Mouse (Mus musculus) kidney, adult 11 months (tissue): ENCODE measurements at regions not wholly inside any gene's neighbourhood (a gene's known extent, or its start where the extent isn't known, plus 50 kb on each side); places are given as distances from the start of the nearest gene placed in this dataset.

Experiments
- DNase-seq: peaks from one replicate; pipeline ENCODE4 v3.0.0; 2022

DNA sequence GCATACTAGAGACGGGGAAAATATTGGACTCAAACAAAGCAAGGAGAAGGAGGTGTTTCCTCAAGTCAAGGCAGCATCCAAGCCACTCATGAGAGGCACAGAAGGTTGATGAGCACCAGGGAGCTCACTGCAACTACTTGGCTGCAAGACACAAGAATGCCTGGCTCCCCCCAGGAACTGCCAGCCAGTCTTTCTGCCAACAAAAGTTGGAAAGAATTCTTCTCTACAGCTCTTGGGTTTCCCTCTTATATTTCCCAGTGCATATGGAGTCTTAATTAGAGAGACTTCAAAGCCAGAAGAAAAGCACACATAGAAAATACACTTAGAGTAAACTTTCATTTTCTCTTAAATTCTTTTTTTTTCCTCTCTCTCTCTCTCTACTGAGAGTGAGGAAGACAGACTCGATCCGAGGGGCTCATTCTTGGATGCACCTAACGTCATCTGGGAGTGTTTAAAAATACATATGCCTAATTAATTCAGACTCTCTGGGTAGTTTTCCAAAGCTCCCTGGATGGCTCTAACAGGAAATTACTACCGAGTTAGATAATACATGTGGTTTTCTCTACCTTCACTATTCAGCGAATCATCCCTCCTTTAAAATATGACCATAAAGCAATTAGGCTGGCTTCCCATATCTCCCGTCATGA, 222.7 kb downstream of the Fam84b start:
- no peak for DNase-seq

DNA sequence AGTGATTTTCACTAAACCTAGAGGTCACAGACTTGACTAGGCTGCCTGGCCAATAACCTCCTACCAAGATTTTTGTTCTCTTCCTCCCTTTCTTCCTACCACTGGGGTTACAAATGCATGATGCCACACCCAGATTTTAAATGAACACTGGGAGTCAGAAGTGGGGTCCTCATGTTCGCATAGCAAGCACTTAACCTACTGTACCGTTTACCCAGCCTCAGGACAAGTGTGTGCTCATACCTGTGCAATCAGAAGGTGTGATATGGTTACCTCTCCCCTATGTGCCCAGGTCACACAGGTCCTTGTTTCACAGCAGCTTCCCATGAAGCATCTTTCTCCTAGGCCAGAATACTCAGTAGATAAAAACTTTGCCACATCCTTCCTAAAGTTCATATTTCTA, 234.8 kb downstream of the Fam84b start:
- DNase-seq, result no peak

DNA sequence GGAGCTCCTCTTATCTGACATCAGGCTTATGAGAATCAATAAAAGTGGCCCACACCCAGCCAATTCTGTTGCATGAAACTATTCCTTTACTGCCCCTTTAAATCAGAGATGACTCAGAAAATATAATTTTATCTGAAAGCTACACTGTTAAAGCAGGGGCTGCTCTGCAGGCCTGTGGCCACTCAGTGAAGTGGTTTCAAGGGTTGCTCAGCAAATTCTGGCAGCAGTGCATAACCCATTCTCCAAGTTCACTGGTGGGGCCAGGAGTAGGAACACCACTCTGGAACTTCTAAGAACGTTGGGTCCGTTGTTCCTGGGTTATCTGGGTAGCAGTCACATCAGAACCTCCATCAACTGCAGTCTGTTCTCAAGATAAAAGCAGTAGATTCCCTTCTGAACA, 236.2 kb downstream of the Fam84b start:
- DNase-seq, result no peak

DNA sequence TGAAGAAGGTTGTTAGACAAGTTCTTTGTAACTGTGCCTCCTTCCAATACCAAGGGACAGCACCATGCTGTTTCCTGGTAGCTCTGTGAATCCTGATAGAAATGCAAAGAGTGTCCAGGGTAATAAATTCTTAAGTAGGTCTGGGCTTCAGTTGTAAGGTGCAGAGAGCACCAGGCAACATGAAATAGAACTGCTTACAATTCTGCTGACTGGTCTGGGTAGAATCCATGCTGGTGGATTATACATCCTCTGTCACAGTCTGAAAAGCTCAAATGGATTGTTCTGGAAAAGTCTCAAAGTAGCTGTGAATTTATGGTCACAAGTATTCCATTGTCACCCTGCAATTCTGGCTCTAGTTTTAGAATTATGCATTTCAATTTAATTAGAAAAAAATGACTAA, 251.7 kb downstream of the Fam84b start:
- DNase-seq, result no peak

DNA sequence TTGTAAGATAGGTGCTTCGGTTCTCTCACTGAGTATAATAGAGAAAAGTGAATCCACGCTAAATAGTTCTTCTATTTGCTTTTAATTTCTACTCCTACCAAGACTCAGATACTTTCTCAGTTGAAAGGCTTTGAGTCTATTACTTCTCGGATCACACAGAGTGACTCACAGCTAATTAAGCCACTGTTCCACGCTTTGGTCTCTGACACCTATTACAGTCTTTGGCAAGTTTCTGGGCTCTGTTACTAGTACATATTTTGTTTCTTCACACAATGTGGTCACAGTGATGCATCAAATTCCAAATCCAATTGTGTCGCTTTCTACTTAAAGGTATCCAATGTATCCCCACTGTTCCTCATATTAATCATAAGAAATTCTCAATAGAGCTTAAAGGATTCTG, 276.5 kb downstream of the Fam84b start:
- DNase-seq, result no peak

DNA sequence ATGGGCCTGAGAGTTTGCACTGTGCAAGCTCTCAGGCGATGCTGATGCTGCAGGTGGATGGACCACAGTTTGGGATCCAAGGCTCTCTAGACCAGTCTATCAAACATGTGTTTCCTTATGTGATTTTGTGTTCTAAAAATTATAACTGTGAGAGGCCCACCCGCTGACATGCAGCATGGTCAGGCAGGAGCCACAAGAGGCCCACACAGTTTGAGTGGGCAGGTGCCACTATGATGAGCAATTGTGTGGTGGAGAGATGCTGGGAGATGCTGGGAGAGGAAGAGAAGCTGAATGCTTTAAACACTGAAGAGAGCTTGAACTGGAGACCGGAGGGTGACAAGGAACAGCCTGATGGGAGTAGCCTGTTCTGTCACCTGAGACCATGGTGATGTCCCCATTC, 287.3 kb downstream of the Fam84b start:
- no peak for DNase-seq

DNA sequence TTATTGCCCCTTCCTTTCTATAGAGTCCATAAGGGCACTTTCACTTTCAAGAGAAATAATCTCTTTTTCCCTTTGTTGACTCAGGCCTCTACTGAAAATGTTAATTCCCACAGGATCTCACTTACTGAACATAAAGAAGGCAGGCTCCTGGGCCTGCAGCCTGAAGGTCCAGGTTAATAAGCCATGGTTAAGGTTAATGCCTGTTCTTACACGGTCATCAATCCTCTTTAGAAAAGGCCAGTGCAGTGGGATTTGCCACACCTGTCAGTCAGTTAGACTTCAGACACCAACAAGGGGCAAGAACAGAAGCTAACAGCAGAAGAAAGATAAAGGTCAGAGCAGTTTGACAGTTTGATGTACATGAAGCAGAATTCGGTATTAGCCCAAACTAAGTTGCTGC, 288.6 kb downstream of the Fam84b start:
- DNase-seq, result no peak

DNA sequence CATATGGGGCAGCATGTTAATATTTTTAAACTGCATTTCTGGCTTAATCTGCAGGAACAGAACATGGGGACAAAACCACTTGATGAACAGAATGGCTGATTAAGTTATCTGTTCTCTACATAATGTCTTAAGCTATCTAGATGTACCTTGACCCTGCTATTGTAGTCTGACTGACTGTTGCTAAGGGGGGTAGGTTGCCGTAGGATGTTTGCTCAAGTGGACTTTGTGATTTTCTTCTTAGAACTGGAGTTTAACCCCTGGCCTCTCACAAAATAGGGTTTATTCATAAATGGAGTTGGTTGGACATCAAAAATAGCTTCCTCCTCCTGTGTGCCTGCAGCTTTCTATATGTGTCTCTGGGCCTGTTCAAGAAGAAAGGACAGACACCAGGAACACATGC, 292.9 kb downstream of the Fam84b start:
- peak; percentile 21 for DNase-seq

DNA sequence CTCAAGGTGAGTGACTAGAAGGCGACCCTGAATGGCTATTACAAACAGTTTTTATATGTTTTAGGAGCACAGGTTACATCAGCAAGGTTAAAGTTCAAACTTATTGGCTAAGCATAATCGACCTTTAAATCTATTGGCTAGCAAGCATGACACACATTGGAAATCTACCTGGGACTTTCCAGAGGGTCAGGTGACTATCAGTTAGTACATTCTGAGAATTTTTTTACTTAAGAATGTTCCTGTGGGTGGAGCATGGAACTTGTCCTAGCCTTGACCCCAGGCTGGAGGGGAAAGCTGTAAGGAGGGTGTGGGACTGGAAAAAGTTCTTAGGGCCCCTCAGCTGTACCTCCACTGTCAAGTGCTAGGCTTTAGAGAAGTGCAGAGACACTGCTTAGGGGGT, 297.9 kb downstream of the Fam84b start:
- DNase-seq, result no peak

DNA sequence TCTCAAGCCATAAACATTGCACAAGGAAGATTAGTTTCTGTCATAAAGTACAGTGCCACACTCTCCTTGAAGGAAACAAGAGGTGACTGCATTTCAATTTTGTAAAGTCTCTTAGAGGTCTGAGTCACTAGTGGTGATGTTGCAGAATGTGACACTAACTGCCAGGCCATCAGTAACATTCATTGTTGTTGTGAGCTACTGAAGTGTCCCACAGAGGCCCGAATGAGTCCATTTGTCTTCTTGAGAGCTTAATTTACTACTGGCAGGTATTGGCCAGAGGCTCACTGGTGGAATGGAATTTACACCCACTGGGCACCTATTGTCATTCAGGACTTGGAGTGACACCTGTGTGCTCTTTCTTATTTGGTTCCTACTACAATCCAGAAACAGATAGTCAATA, 299.0 kb downstream of the Fam84b start:
- no peak for DNase-seq

DNA sequence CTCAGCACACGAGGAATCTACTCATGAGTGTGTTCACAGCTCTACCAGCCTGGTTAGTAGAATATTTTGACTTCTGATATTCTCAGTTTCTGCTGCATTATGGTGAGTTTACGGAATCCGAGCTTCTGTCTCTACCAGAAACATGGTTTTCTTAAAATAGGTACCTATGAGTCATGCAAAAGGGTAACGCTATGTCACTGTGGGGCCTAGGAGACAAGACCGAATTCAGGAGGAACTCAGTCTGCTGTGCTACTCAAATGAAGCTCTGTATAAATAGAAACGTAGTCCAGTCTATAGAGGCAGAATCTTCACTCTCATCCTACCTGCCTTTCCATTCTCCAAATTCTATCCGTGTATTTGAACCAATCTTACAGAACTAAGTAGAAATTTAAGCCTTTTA, 305.5 kb downstream of the Fam84b start:
- DNase-seq, result no peak

DNA sequence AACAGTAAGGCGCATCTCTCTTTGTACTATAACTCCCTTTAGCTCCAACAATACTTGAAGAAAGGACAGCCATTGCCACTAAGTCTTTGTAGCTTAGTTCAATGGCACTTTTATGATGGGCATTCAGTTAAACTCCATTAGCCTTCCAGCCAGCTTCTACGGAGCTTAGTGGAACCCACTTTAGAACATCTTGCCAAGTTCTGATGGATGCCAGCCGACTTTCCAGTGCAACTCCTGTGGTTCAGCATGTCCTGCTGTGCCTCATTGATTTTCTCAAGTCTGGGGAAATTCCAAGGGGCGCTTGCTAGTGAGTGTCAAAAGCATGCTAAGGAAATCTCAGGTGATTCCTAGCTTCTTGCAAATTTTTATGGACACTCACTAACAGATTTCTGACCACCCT, 316.4 kb downstream of the Fam84b start:
- no peak for DNase-seq

DNA sequence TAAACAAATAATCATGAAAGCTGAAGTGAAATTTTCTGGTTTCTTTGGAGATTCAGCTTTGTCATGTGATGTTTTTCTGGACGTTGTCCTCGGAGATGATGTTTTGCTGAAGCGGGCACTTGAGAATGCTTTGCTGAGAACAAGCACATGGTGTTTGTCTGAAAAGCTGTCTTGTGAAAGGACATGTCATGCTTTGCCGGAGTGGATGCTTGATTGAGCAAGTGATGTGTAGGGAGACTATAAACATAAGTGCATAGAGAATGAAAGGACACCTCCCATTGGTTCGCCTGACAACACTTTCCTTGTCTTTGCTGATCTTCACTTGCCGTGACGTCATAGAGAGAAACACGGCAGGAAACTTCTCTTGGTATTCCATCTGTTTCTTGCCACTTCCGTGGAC, 318.9 kb downstream of the Fam84b start:
- DNase-seq, result no peak

DNA sequence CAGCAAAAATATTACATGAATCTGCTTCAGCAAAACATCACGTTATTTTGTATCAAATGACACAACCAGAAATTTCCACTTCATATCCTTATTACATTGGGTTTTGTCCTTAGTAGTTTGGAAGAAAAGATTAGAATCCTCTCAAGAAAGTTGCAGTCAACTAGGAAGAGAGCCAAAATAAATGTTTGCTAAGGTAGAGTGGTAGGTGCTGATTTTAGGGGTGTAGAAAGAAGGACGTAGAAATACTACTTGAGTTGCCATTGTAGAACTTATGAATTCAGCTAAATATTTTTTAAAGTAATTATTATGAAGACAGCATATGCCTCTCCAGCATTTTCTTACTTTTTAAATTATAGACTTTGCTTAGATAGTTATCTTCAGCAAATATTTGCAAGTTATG, 336.8 kb downstream of the Fam84b start:
- DNase-seq, result no peak

DNA sequence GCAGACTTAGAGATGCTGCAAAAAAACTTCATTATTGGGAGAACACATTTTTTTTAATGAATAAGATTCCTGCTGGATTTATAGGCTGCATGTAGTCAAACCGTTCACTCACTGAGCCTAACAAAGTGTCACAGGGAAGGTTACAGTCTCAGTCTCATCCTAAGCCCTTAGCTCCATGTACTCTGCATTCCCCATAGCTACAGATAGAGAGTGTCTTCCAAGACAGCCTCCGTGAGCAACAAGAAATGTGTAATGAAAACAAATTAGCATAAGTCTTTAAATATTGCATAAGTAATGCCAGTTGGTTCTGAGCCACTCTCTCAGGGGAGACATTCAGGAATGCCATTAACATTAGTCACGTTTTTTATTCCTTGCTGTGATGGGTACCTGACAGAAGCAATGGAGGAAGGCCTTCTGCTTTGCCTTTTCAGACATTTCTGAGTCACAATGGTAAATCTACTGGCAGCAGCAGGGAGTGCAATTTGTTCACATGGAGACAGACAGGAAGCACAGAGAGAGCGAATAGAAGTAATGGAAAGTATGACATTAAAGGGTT, 376.7 kb downstream of the Fam84b start:
- no peak for DNase-seq

DNA sequence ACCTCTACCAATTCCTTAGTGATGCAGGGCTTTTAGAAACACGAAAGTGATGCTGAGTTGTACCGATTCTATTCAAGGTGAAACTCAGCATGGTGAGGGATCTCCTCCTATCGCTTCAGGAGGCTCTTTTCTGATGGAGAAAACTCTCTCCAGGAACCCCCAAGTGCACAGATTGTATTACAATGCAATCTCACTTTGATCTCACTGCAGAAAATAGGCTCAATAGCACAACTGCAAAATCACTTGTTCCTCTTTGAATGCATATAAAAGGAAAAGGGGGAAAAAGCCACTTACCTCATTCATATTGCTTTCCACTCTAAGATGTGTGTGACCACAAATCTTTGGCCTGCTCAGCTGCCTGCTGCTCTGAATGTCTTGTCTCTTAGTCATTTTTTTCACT, 378.5 kb downstream of the Fam84b start:
- no peak for DNase-seq

DNA sequence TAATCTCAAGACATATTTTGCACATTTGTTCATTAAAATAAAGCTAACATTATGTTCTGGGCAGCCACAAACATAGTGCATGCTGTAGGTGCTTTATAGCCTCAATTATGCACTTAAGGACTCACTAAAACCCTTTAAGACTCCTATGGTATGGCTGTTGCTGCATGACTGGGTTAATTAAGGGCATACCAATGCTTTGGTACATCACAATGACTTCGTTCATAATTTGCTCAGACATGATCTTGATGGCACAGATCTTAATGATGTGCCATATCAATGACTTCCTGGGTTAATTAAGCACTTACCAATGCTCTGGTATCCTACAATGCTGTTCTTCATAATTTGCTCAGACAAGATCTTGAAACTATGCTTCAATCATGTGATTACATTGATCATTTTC, 415.5 kb upstream of the 4933412E24Rik start:
- DNase-seq, result no peak

DNA sequence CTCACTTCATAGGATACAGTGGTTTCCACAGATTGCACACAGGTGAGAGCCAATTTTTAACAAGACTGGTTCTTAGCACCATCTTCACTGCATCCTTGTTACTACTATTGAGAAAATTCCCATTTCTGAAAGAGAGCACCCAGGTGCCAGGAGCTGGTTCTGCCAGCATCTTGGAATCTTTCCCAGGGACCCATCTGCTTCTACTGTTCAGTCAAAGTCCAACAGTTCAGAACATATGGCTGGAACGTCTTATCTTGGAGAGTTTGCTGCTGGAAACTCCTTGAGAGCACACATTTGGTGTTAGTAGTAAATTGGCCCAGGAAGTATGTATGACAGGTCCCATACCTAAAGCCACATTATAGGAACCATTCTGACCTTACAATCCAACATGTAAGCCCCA, 402.7 kb upstream of the 4933412E24Rik start:
- no peak for DNase-seq

DNA sequence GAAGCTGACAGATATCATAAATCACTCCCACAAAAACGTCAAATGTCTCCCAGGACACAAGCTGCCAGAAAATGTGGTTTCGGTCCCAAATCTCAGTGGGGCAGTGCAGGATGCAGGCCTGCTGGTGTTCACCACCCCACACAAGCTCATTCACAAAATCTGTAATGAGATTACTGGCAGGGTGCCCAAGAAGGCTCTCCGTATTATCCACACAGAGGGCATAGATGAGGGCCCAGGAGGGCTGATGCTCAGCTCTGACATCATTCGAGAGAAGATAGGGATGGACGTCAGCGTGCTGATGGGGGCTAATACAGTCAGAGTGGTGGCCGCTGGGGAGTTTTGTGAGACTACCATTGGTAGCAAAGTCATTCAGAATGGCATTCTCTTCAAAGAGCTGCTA, 375.9 kb upstream of the 4933412E24Rik start:
- no peak for DNase-seq

DNA sequence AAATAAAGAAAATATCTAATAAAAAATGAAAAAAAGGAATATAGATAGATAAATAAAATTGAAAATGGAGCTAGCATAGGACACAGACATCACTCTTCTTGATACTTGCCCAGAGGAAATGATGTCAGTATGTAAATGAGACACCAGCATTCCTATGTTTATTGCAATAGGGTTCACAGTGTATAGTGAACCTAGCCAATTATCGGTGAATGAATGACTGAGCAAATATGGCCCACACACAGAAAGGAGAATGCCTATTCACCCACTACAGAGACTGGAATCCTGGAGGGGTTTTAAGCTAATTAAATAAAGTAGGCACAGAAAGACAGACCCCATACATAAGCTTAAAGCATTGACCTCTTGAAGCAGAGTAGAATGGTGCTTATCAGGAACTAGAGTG, 373.9 kb upstream of the 4933412E24Rik start:
- DNase-seq, result no peak

DNA sequence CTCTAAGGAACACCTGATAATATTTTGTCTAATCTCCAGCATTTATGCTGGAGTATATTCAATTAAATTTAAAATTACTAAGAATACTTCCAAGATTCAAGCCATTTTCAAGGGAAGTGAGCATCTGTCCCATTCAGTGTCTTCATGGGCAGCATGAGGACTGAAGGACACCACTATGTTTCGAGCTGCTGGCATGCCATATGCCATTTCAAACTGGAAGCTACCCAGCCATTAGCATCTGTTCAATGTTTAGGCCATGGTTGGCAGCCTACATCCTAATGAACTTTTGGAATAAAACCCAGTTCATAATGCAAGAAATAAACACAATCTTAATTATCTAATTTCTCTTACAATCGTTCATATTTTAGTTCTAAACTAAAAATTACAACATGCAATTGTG, 371.5 kb upstream of the 4933412E24Rik start:
- DNase-seq, result no peak
